Mouse (Mus musculus) monocyte, adult 5-6 weeks (primary cell): ENCODE measurements around the gene Trio. TPM values are rescaled to one million over a fixed set of nuclear protein-coding genes. Genes with fewer than 3 reads are reported as not detected.

Experiments
- ATAC-seq: fragments of 153-309, 156-312 bp; replicated peaks from 2 replicates; pipeline ENCODE4 v1.8.0; 2017; ENCODE audit warnings: mild to moderate bottlenecking; ENCODE audit not compliant: low TSS enrichment, insufficient number of reproducible peaks, severe bottlenecking, poor library complexity, low FRiP score
- total RNA-seq: library from RNA; stranded (forward); fragments of 200-1000, 200-491, 200-594 nt; gene quantifications from 3 replicates; pipeline ENCODE4 v1.2.3, GENCODE M21; 2017

The Trio gene
- total RNA-seq, 1 experiment from 2014 or later = 33.9 TPM

DNA sequence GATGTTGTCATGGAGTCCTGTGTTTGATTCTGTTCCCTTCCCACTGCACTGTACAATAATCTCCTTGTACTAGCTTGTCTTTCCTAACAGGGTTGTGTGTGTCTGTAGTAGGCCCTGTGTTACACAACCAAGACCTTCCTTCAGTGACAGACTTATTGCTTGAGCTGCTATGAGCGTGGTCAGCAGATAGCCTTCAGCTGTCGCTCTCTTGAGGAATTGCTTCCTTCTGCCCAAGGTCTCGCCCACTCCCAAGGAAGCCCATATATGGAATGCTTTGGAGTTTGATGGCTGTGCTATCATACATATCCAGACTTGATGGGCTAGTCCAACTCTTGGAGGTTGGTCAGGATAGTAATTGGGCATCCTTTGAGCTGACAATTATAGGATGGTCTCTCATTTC is 22.1 kb upstream of the Trio start:
- ATAC-seq = no peak

DNA sequence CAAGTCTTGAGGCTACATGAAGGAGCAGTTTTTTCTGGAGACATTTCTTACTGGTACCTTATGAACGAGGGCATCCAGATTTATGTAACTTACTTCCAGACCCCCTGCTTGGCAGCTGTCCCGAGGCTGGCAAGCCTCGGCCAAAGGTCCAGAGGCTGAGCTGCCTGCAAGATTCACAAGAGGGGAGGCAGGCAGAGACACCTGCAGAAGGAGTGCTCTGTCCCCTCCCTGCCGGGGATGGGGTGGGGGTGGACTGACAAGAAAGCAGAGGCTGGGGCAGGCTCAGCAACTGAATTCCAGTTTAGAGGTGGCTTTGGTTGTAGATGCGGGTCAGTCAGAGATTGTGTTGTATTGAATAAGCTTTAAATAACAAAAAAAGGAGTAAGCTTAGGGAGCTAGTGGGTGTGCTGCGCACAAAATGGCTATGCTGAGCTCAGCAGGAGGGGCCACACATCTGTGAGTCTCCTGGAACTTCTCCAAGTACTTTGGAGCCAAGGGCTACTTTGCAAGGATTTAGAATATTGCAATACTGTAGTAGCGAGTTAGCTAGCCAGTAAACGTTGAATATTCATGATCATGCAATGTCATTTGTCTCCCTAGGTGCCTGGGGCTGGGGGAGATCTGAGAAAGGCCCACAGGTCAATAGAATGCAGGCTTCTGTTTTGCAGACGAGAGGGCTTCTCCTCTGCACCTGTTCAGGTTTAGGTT is 15.7 kb upstream of the Trio start:
- ATAC-seq = no peak

DNA sequence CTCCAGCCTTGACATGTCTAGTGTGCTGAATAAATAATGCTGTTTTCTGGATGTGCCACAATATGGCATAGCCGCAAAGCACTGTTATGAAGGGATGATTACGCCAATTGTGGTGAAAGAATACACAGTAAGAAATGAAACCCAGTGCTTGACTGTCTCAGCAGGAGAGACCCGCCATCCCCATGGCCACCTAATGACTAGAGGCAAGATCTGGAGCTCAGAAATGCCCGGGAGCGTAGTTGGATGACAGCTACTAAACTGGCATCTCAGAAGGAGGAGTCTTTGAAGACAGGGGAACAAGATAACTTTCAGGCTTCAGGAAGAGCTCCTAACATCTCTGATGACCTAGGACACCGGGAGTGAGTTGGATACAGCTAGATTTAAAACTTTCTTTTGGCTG is 12.0 kb upstream of the Trio start:
- no peak for ATAC-seq

DNA sequence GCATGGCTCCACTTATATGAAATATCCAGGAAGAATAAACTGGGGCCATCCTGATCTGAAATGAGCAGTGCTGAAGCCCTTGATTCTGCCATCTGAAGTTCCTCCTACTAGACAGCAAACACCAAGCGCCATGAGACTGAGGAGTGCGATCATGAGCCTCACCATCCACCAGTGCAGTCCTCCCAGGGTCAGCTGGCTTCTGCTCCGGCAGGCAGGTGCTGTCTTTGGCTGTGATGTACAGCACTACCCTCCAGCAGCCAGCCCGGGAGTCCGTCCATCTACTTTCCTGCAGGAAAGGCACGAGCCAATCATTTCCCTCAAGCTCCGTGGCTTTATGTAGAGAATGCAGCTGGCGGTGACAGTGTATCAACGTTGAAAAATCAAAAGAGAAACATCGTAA is 10.0 kb upstream of the Trio start:
- no peak for ATAC-seq

DNA sequence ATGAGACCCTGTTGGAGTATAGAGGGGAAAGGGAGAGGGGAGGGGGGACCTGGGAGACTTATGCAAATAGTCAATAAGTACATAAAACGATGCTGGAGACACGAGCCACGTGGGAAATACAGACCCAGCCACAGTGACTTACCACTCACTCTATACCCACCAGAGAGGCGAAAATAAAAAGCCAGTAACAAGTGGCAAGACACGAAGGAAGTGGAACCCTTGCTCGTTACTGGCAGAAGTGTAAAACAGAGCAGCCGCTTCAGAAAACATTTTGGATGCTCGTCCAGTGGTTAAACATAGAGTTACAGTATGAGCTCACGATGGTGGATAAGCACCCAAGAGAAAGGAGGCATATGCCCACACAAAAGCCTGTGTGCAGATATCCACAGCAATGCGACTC is 9.0 kb upstream of the Trio start:
- ATAC-seq = no peak

DNA sequence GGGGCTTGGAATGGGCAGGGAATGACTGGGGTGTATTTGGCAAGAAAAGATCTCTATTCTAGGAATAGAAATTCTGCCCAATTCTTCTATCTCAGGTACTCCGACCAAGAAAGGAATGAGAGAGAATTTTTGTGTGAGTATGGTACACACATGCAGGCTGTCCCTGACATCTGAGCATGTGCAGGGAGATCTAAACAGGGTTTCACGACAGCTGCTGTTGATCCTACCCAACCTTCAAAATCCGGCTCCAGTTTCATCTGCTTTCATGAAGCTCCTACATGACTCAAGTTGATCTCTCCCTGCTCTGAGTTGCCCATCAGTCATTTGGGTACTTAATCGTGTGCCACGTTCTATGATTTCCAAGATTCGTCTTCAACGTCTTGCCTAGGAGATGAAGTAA is 3.7 kb upstream of the Trio start:
- ATAC-seq = no peak

DNA sequence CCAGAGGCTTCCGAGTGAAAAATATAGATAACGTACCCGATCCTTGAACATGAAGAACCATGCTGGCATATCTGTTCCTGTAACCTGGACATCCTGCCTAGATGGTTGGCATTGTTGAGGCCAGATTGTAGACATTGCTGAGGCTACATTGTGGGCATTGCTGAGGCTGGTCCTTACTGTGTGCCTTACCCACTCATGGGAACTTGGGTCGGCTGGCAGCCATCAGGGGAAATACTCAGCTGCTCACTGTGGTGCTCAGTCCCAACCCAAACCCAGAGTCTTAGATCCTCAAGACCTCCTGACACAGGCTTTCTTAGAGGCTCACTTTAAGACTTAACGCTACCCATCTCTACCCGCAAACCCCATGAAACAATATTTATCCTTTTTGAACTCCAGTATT is 2.9 kb upstream of the Trio start:
- no peak for ATAC-seq

DNA sequence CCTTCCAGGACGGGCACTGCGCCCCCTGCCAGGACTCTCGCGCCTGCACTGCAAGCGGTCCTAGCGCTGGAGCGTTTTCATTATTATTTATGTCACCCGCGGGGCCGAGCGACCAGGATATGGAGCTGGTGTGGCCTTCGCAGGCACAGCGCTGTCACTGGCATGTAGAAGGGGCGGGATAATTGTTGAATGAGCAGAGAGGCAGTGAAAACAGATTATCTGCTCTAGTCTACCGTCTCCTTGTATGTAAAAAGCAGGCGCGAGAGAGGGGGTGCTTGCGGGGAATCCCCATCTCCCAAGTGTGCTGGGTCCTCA is 476 bp upstream of the Trio start:
- ATAC-seq = no peak

DNA sequence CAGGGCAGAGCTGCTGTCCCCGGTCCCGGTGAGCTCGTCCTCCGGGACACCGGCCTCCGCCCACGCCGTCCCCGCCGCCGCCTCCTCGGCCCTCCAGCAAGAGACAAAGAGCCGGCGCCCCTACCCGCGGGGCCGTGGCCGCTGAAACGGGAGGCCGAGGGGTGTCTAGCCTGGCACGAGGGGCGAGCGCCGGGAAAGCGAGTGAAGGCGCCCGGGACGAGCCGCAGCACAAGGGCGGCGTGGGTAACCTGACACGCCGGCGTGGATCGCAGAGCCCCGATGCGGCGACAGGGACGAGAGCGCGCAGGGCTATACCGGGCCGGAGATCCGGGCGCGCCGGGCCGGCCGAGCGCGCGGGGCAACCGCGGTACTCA is 696 bp downstream of the Trio start:
- no peak for ATAC-seq

DNA sequence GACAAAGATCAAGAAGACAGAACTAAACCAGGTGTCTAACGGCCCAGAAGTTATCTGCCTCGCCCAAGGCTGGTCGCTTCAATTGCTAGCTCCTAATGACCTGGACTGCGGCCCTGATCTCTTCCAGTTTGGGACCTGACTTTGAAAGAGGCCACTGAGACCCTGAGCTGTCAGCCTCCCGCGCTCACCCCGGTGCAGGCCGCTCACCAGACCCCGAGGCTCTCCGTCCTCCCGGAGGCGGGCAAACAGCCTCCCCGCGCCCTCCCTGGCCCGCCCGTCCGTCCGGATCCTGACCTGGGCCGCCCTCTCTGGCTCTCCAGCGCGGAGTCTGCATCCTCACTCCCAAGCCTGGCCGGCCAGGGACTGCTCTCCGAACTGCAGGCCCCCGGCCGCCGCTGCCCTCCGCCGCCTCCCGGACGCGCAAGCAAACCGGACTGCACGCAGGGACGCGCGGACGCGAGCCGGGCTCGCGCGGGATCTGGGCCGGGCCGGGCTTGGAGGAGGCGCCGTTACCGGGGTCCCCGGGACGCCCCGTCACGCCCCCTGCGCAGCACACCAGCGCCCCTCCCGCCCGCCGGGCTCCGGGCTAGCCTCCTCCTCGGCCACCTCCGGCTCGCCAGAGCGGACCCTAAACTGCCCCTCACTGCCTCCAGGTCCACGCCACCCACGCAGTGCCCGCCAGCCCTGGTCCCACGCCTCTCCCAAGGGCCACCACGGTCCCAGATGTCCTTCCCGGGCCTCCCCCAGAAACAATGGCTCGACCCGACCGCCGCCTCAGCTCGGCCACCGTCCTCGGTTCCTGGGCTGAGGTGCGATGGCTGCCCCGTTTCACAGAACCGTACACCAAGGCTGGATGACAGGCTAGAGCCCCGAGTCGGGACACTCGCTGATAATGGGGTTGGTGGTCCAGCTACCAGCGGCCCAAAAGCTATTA is 1.4 kb downstream of the Trio start:
- ATAC-seq = 0 out of 2 replicates have a peak, but pooled peaks have one; percentile 18

DNA sequence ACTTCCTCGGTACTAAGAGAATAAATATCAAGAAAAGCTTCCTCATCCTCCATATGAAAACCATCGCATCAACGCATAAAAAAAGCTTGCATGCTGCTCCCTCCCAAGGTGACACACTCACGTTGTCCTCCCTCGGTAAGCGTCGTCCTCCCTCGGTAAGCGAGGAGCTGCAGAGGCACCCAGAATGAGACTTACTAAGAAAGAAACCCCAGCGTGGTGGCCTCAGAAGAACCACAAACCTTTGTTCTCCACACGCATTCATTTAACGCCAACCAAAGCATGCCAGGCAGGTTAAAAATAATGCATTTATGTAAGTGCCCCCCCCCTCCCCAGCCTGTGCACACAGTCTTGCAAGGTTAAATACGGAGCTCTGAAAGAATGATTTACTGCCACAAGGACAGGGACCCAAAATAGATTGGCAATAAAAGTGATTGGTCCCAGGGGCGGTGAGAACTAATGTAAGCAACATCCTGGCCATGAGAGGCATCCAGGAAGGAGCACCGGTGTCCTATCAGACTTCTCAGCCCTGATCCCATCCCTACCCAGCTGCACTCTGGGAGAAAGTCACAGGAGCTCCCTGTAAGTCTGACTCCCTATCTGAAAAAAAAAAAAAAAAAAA is 3.9 kb downstream of the Trio start:
- ATAC-seq = no peak

DNA sequence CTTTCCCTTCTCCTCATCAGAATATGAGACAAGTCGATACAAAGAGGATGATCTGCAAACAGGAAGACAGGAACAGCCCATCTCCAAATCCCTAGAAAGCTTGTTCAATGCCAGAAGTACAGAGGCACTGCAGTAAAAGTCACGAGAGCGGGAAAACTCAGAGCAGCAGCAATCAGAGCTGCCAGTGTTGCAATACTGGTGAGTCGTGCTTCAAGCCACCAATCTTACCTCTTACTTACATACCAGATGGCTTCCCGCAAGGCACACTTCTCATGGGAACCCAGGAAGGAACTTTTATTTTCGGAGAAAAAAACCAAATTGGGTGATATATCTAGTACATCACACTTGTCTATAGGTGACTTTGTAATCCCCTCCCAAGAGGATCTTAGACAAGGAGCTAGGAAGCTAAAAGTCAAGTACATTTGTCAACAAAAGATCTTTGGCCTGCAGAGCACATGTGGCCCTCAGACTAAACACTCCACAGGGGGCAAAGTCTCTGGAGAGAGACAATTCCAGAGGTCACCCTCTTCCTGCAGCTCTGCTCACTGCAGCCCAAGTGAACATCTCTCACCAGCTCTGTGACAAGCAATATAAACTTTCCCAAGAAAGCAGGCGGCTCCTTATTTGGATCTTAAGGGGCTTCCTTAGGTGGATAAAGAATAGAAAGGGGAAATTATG is 6.1 kb downstream of the Trio start:
- no peak for ATAC-seq

DNA sequence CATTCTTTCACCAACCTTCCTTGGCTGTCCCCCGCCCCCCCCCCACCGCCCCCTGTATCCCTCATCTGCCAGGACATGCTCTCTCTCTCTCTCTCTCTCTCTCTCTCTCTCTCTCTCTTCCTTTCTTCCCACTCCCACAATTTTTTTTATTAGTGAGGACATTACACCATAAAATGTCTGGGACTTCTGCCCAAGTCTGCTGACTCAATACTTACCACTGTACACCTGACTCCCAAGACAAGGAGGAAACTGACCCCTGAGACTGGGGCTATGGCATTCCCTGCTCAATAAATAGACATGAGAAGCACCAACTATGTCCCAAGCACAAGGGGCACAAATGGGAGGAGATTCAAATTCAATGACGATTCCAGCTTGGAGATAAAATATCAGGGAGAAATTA is 18.1 kb downstream of the Trio start:
- no peak for ATAC-seq

DNA sequence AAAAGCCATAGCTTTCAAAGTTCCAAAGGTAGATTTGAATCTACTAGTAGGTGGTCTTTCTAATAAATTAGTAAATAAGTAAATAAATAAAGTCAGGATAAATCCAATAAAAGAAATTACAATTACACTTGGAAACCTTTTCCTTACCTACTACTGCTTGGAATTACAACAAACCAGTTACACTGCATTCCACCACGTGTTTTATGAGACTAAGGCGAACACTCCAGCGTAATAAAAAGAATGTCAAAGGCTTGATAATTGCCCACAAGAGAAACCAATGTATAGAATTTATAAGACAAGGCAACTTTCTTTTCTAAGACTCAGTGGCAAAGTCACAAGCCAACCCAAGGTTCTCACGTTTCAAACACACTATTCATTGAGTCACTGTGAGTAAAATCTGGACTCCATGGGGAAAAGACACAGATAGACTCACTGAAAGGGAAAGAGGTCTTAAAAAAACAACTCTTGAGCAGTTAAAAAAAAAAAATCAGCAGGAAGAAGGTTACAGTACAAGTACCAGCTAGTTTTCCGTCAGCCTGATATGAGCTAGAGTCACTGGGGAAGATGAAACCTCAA is 21.4 kb downstream of the Trio start:
- no peak for ATAC-seq

DNA sequence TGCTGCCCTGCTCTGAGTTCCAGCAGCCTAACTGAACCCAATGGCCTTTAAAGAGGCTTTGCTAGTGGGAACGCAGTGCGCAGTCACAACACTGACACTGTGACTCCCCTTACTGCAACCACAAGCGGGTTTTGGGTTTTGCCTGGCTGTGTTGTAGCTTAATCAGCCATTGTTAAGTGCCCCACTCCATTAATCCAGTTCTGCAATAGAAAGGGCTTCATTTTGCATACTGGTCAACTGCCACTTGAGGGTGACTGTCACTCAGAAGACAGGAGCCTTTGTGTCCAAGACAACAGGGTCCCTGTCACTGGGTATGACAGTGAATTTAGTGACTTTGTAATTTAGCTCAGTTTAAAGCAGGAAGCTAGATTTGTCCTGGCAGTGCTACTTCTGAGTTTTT is 23.1 kb downstream of the Trio start:
- ATAC-seq = no peak

DNA sequence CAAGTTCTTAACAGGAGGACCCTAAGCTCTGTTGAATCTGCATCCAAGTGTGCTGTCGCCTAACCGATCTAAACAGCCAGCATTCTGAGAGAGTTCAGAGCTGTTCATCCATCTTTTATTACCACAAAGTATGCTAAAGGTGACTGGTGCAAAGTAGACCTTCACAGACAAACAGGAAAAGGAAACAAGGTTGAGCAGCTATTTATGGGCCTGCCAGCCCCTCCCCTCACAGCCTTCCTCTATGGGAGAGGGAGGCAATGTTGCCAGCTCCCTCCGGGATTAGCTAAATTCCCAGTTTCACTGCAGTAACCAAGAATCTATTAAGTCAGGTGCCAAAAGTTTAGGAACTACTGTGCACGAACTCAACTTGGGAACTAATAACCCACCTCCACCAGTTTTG is 24.3 kb downstream of the Trio start:
- no peak for ATAC-seq

DNA sequence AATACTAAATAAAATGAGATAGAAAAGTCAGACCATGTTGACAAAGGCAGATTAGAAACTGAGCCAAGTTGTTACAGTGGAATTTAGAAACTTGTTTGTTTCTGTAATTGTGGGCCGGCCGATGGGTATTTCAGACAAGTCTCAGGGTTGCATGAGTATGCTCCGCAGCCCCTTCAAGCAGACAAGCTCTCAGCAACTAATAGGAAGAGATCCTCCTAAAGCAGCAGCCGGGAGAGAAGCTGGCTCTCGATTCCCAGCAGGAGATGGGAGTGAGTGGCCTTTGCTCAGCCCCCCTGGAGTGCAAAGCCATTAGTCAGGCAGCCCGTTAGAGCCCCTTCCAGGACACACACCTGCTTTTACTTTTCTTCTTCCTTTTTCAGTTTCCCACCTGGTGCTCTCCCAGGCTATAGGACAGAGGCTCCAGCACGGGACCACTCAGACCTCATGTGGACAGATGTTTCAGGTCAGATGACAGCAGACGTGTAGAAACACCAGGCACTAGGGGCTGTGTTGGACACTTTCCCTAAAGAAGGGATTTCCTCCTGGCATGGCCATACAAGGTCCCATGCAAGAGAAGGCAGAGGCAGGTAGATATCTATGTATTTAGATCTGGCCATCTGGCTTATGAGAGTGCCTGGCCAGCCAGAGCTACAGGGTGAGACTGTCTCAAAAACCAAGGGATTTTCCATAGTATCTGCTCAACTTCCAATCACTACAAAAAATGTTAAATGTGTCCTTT is 26.9 kb downstream of the Trio start:
- ATAC-seq = no peak

DNA sequence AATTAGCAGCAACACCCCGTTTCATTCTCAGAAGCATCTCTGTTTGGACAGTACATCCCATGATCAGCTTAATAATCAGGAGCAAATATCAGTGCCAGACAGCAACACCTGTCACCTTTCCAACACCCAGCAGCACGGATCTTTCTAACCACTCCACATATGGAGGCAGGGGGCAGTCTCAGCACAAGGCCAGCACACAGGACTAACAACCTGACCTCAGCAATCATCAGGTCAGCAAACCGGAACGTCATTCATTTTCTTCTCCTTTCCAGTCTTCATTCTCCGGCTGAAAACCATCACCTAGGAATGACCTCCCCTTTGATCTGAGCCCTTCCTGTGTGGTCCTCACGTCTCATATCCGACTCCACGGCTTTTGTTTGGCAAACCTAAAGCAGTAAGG is 27.7 kb downstream of the Trio start:
- no peak for ATAC-seq
